Mouse (Mus musculus) right cerebral cortex, adult 18-20 months (tissue): ENCODE measurements around the gene Hoxb9.
A peak's percentile ranks its signal among the peaks of the same experiment; 100 is the strongest.

Experiments
- DNase-seq: peaks from one replicate; pipeline ENCODE4 v3.0.0; 2022; ENCODE audit warnings: mixed read lengths

The Hoxb9 gene

GRCm38 (mm10) chr11:96267021-96267920, 4.0 kb upstream of the Hoxb9 start:
- DNase-seq, result no peak

- no peak for DNase-seq
These were observed 3.1 kb upstream of the Hoxb9 start for GRCm38 (mm10) chr11:96268031-96268745.

- no peak for DNase-seq
These were observed 1.4 kb upstream of the Hoxb9 start for GRCm38 (mm10) chr11:96269869-96270268.

GRCm38 (mm10) chr11:96271541-96272011, 319 bp downstream of the Hoxb9 start:
- DNase-seq, result no peak

- no peak for DNase-seq
These were observed 1.0 kb downstream of the Hoxb9 start for GRCm38 (mm10) chr11:96272024-96272921.

- no peak for DNase-seq
These were observed 3.2 kb downstream of the Hoxb9 start for GRCm38 (mm10) chr11:96274428-96274827.

GRCm38 (mm10) chr11:96275896-96276295, 4.6 kb downstream of the Hoxb9 start:
- no peak for DNase-seq

- no peak for DNase-seq
These were observed 6.1 kb downstream of the Hoxb9 start for GRCm38 (mm10) chr11:96277151-96278044.

- no peak for DNase-seq
These were observed 7.1 kb downstream of the Hoxb9 start for GRCm38 (mm10) chr11:96278324-96278723.

GRCm38 (mm10) chr11:96278773-96279172, 7.5 kb downstream of the Hoxb9 start:
- DNase-seq, result peak; percentile 78

- no peak for DNase-seq
These were observed 8.4 kb downstream of the Hoxb9 start for GRCm38 (mm10) chr11:96279421-96280233.

- DNase-seq, result no peak
These were observed 9.4 kb downstream of the Hoxb9 start for GRCm38 (mm10) chr11:96280399-96281378.

GRCm38 (mm10) chr11:96281396-96281795, 10.1 kb downstream of the Hoxb9 start:
- DNase-seq, result no peak

GRCm38 (mm10) chr11:96281855-96282570, 10.8 kb downstream of the Hoxb9 start, which contains the start of gene Hoxb8:
Hoxb8 (plus strand) TSS chr11:96281905.
- DNase-seq, result no peak

- DNase-seq, result no peak
These were observed 11.7 kb downstream of the Hoxb9 start for GRCm38 (mm10) chr11:96282795-96283430.

GRCm38 (mm10) chr11:96284041-96284749, 12.9 kb downstream of the Hoxb9 start:
- DNase-seq, result no peak
